Mouse (Mus musculus): ENCODE measurements around the gene Wdr17. TPM values are rescaled to one million over a fixed set of nuclear protein-coding genes. Genes with fewer than 3 reads are reported as not detected.

Wdr17 gene
- total RNA-seq, 1 experiment = 1.2 TPM

DNA sequence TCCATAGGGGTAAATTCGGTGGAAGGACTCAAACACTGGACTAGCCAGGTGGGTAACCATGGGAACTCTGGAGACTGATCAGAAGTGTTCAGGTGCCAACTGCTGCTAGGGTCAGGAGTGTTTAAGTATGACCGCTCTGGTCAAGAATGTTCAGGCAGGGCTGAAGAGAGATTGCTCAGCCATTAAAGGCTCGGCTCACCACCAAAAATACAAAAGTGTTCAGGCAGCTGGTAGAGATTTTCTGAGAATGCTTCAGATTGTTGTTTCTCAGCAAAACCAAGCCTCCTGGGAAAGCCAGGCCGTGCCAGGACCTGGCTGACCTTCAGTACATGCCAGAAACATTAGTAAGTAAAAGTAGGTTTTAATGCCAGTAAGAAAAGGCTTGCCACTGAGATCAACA lies 276.7 kb downstream of the Wdr17 start:
- Histone ChIP-seq H3K4me3 (ENCODE audit: insufficient read depth in 1 of 2, low read depth in 1 of 2, low read length in 2 of 2, poor library complexity in 1 of 2, severe bottlenecking in 1 of 2) (no peak overlapping the region), H3K9ac (ENCODE audit: insufficient read depth, low read depth, low read length, poor library complexity, severe bottlenecking) (no peak overlapping the region), H3K4me1 (ENCODE audit: control insufficient read depth in 2 of 2, insufficient read depth in 2 of 2, low read length in 2 of 2, poor library complexity in 1 of 2) (no peaks in the 10 kb centered on the region), H3K36me3 (ENCODE audit: control insufficient read depth, insufficient read depth, low read length, poor library complexity, severe bottlenecking) (no peaks in the 10 kb centered on the region), H3K9me3 (ENCODE audit: control insufficient read depth, insufficient read depth, low read depth, low read length) (no peaks in the 10 kb centered on the region), H3K27ac (ENCODE audit: insufficient read depth, low read depth, low read length, poor library complexity, severe bottlenecking) (no peak overlapping the region)
- DNase-seq (ENCODE audit: low read depth, low spot score) = no peak
- TF ChIP-seq HCFC1 (IDR thresholded peaks at IDR 0.05; ENCODE audit: borderline replicate concordance, insufficient read depth, low read length) = no peak
- no peak for TF ChIP-seq MAFK (IDR thresholded peaks at IDR 0.05; ENCODE audit: insufficient read depth, low read depth, low read length)
- TF ChIP-seq ZC3H11A (IDR thresholded peaks at IDR 0.05; ENCODE audit: borderline replicate concordance, low read depth, low read length) = no peak
- no peak for TF ChIP-seq ZNF384 (IDR thresholded peaks at IDR 0.05; ENCODE audit: low read depth, low read length)
- no peak for TF ChIP-seq CHD2 (IDR thresholded peaks at IDR 0.05; ENCODE audit: low read depth, low read length)
- in situ Hi-C loops (cut with MboI; ENCODE audit: low sequenced_read_pairs in 2 of 2, unreplicated experiment in 2 of 2) = no loop called here

- in situ Hi-C loops (cut with MboI; ENCODE audit: low sequenced_read_pairs in 2 of 2, unreplicated experiment in 2 of 2) = no loop called here
- Histone ChIP-seq H3K9ac (ENCODE audit: insufficient read depth, low read depth, low read length, poor library complexity, severe bottlenecking) (no peak overlapping the region), H3K9me3 (ENCODE audit: control insufficient read depth, insufficient read depth, low read depth, low read length) (no peaks in the 10 kb centered on the region), H3K27ac (ENCODE audit: insufficient read depth, low read depth, low read length, poor library complexity, severe bottlenecking) (no peak overlapping the region), H3K36me3 (ENCODE audit: control insufficient read depth, insufficient read depth, low read length, poor library complexity, severe bottlenecking) (no peaks in the 10 kb centered on the region), H3K4me3 (ENCODE audit: insufficient read depth in 1 of 2, low read depth in 1 of 2, low read length in 2 of 2, poor library complexity in 1 of 2, severe bottlenecking in 1 of 2) (no peak overlapping the region), H3K4me1 (ENCODE audit: control insufficient read depth in 2 of 2, insufficient read depth in 2 of 2, low read length in 2 of 2, poor library complexity in 1 of 2) (no peaks in the 10 kb centered on the region)
- DNase-seq (ENCODE audit: low read depth, low spot score) = no peak
- TF ChIP-seq ZC3H11A (IDR thresholded peaks at IDR 0.05; ENCODE audit: borderline replicate concordance, low read depth, low read length) (no peak), MAFK (IDR thresholded peaks at IDR 0.05; ENCODE audit: insufficient read depth, low read depth, low read length) (no peak), ZNF384 (IDR thresholded peaks at IDR 0.05; ENCODE audit: low read depth, low read length) (no peak), HCFC1 (IDR thresholded peaks at IDR 0.05; ENCODE audit: borderline replicate concordance, insufficient read depth, low read length) (no peak), CHD2 (IDR thresholded peaks at IDR 0.05; ENCODE audit: low read depth, low read length) (no peak)
These were observed 277.6 kb downstream of the Wdr17 start for GRCm38 (mm10) chr8:54609336-54609735.

GRCm38 (mm10) chr8:54603440-54603839 lies 283.5 kb downstream of the Wdr17 start:
- DNase-seq (ENCODE audit: low read depth, low spot score) = no peak
- in situ Hi-C loops (cut with MboI; ENCODE audit: low sequenced_read_pairs in 2 of 2, unreplicated experiment in 2 of 2) = no loop called here
- H3K4me1 ChIP-seq (ENCODE audit: control insufficient read depth in 2 of 2, insufficient read depth in 2 of 2, low read length in 2 of 2, poor library complexity in 1 of 2) = no peaks in the 10 kb centered on the region
- no peak overlapping the region for H3K9ac ChIP-seq (ENCODE audit: insufficient read depth, low read depth, low read length, poor library complexity, severe bottlenecking)
- no peak overlapping the region for H3K27ac ChIP-seq (ENCODE audit: insufficient read depth, low read depth, low read length, poor library complexity, severe bottlenecking)
- H3K4me3 ChIP-seq (ENCODE audit: insufficient read depth in 1 of 2, low read depth in 1 of 2, low read length in 2 of 2, poor library complexity in 1 of 2, severe bottlenecking in 1 of 2) = no peak overlapping the region
- no peaks in the 10 kb centered on the region for H3K36me3 ChIP-seq (ENCODE audit: control insufficient read depth, insufficient read depth, low read length, poor library complexity, severe bottlenecking)
- H3K9me3 ChIP-seq (ENCODE audit: control insufficient read depth, insufficient read depth, low read depth, low read length) = no peaks in the 10 kb centered on the region
- TF ChIP-seq CHD2 (IDR thresholded peaks at IDR 0.05; ENCODE audit: low read depth, low read length) = no peak
- no peak for TF ChIP-seq ZNF384 (IDR thresholded peaks at IDR 0.05; ENCODE audit: low read depth, low read length)
- no peak for TF ChIP-seq ZC3H11A (IDR thresholded peaks at IDR 0.05; ENCODE audit: borderline replicate concordance, low read depth, low read length)
- TF ChIP-seq MAFK (IDR thresholded peaks at IDR 0.05; ENCODE audit: insufficient read depth, low read depth, low read length) = no peak

DNA sequence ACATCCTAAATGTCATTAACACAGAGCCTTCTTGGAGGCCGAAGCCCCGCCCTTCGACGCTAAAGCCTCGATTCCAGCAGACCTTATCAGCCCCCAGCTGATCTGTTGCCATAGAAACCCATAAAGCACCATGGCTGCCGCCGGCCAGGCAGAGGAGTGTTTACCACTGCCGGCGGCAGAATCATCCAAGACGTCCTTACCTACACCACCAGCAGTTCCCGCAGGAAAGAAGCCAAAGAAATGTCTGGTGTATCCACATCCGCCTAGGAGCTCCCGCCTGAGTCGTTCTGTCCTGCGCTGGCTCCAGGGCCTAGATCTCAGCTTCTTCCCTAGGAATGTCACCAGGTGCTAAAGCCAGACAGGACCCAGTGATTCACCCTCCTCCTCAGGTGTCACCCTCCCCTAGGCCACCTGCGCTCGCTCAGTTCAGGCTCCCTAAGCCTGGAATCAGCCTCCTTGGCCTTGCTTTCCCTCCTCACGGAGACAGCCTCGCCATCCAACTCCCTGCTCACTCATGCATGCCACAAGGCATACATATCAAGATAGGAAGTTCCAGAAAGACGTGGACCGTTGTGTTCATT lies 286.2 kb downstream of the Wdr17 start, which contains the start of gene Spata4:
Gene Spata4 (plus strand): TSS at position 111 of the 581 bp plus-strand sequence.
- H3K4me3 ChIP-seq (ENCODE audit: insufficient read depth in 1 of 2, low read depth in 1 of 2, low read length in 2 of 2, poor library complexity in 1 of 2, severe bottlenecking in 1 of 2) = peak within 1 kb of the TSS in 1 of 2 experiments; percentile 37; a peak in 1 of 4 replicates
- H3K9ac ChIP-seq (ENCODE audit: insufficient read depth, low read depth, low read length, poor library complexity, severe bottlenecking) = no peak within 1 kb of the TSS
- no peaks in the 10 kb centered on the region for H3K9me3 ChIP-seq (ENCODE audit: control insufficient read depth, insufficient read depth, low read depth, low read length)
- DNase-seq (ENCODE audit: low read depth, low spot score) = peak; percentile 51
- TF ChIP-seq HCFC1 (IDR thresholded peaks at IDR 0.05; ENCODE audit: borderline replicate concordance, insufficient read depth, low read length) = no peak
- TF ChIP-seq ZNF384 (IDR thresholded peaks at IDR 0.05; ENCODE audit: low read depth, low read length) = no peak
- TF ChIP-seq CHD2 (IDR thresholded peaks at IDR 0.05; ENCODE audit: low read depth, low read length) = no peak
- TF ChIP-seq ZC3H11A (IDR thresholded peaks at IDR 0.05; ENCODE audit: borderline replicate concordance, low read depth, low read length) = no peak
- no peak for TF ChIP-seq MAFK (IDR thresholded peaks at IDR 0.05; ENCODE audit: insufficient read depth, low read depth, low read length)
- no peaks in the 10 kb centered on the region for H3K36me3 ChIP-seq (ENCODE audit: control insufficient read depth, insufficient read depth, low read length, poor library complexity, severe bottlenecking)
- in situ Hi-C loops (cut with MboI; ENCODE audit: low sequenced_read_pairs in 2 of 2, unreplicated experiment in 2 of 2) = no loop called here
- no peak within 1 kb of the TSS for H3K27ac ChIP-seq (ENCODE audit: insufficient read depth, low read depth, low read length, poor library complexity, severe bottlenecking)
- no peaks in the 10 kb centered on the region for H3K4me1 ChIP-seq (ENCODE audit: control insufficient read depth in 2 of 2, insufficient read depth in 2 of 2, low read length in 2 of 2, poor library complexity in 1 of 2)

Data from ES-E14 (cell line).